Mouse (Mus musculus) 416B (cell line): Measurements from ENCODE around the gene Ophn1.

Experiments
- DNase-seq: peaks from one replicate; pipeline ENCODE4 v3.0.0; 2011; ENCODE audit warnings: low read depth

Ophn1 gene

DNA sequence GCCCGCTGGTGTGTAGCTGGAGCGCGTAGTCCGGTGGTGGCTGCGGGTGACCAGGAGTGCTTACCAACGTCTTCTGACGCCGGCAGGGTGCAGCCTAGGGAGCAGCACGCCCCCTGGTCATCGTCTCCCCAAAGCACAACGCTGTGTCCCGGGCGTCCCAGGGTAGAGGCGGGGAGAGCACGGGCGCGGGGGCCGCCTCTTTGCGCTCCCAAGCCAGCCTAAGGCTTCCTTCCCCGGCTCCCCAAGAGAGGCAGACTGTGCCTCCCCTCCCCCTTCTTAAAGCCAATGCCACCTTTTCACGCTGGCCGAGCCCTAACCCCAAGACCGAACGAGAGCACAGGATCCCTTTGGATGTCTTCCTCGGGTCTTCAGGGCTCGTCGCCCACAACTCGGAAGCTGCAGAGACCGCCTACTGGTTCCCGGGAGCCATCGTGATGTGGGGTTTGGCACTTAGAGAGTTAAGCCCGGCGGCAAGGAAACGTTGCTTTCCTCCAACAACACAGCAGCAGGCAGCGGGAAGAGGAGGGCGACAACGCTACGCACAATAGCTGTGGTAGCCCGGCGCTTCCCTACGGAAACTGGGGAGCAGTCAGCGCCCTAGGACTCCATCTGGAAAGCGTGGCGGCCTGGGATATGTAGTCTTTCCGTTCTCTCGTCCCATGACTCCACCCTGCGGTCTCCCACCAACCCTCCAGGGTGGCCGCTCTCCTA, at the start of gene Ophn1:
Gene Ophn1 (minus strand): TSS at position 620 of the 711 bp plus-strand sequence.
- DNase-seq, result no peak

GRCm38 (mm10) chrX:98937555-98938294, 46.9 kb upstream of the Ophn1 start:
- peak; percentile 91 for DNase-seq

GRCm38 (mm10) chrX:98936707-98937554, 46.1 kb upstream of the Ophn1 start:
- DNase-seq, result peak; percentile 82

DNA sequence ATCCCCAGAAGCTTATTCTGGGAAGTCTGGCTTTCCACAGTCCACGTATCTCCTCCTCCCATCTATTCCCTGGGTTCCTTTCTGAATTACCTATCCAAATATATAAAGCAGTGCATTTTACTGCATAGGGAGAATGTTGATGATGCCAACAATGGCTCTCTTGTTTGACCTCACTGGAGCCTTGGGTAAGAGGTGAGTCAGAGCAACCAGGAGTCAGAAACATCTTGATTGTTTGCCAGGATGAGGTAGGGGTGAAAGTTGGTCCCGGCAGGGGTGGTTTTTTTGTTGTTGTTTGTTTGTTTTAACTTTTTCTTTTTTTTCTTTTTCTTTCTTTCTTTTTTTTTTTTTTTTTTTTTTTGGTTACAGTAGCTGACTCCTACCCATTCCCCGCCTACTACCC, 45.3 kb upstream of the Ophn1 start, which contains the start of gene Yipf6:
Gene Yipf6 (plus strand): TSS at position 216 of the 400 bp plus-strand sequence.
- peak; percentile 11 for DNase-seq

DNA sequence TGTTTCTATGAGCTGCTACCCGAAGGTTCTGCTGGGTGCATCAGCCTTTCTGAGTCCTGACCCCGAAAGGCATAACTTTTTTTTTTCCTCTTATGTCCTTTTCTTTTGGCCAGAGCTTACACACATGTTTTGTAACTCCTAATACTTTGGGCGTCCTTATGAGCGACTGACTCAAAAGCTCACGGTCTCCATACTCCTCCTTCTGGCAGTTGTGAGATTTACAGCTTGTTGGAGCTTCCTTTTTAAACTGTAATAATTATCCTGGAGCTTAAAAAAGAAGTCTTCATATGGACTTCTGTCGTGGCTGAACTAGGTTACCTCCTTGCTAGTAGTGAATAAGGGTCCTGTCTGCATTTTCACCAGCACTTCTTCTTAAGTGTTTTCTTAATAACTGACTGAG, 28.6 kb upstream of the Ophn1 start:
- peak; percentile 64 for DNase-seq

GRCm38 (mm10) chrX:98908910-98909309, 18.1 kb upstream of the Ophn1 start:
- no peak for DNase-seq

DNA sequence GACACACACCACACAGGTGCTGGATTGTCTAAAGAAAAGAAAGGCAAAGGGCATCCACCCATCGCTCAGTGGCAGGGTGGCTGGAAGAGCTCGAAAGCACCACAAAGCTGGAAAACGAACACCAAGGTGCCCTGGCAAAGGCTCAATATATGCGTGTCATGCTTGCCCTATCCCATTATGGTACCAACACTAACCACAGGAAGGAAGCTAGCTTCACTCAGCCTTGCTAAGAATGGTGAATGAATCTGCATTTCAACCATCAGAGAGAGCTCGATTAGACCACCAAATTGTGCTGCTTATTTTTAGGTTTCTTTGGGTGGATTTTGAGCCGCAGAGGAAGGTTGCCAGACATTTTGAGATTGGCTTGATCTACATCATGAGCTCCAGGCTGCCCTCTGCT, 13.4 kb upstream of the Ophn1 start:
- peak; percentile 69 for DNase-seq

GRCm38 (mm10) chrX:98898307-98898706, 7.5 kb upstream of the Ophn1 start:
- DNase-seq, result no peak

DNA sequence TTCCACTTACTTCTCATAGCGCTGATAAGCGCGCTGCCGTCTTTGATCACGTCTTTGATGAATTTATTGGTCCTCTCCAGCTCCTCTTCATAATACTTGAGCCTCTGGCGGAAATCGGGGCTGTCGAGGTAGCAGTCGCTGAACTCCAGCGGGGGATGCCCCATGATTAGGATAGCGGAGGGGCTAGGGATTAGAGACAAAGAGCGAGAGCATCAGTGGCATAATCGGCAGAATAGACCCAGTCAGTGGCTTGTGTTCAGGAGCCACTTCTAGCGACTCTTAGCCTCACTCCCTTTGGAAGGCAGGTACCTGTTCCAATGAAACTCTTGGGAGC, 786 bp downstream of the Ophn1 start:
- no peak for DNase-seq

DNA sequence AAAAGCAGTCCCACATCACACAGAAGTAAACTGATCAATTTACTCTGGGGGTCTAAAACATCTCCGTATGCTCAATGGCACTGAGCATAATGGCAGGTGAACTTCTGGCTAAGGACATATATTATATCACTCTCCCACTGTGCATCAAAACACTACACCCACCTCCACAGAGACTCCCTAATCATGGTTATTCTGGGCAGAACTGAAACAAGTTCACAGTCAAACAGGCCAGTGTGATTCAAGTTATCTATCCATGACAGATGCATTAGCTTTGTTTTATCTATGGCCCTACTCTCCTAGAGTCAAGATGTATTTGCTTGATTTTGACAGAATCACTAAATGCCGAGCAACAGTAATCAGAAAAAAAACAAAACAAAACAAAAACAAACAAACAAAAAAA, 8.8 kb downstream of the Ophn1 start:
- no peak for DNase-seq

- peak; percentile 33 for DNase-seq
Observed at GRCm38 (mm10) chrX:98881085-98881484, 9.7 kb downstream of the Ophn1 start.

- no peak for DNase-seq
Observed at GRCm38 (mm10) chrX:98880314-98880713, 10.5 kb downstream of the Ophn1 start.

GRCm38 (mm10) chrX:98875144-98875543, 15.7 kb downstream of the Ophn1 start:
- DNase-seq, result no peak

- no peak for DNase-seq
Observed at GRCm38 (mm10) chrX:98874086-98874485, 16.7 kb downstream of the Ophn1 start.

GRCm38 (mm10) chrX:98872064-98872463, 18.8 kb downstream of the Ophn1 start:
- DNase-seq, result no peak

DNA sequence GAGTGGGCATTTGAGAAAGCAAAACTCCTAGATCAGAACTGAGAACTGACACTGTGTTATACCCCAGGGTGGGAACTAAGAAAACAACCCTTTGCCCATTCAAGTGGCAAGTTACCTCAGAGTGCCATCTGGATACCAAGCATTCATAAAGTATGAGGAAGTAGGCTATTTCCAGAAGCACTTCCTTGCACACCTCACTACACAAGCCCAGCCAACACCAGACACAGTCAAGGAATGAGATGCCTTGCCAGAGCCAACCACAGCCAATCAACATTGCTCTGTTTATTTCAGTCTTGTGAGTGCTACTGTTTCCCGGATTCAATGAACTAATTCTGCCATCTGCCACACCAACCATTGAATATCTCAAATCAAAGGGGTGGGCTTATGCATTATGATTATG, 20.3 kb downstream of the Ophn1 start:
- DNase-seq, result no peak

DNA sequence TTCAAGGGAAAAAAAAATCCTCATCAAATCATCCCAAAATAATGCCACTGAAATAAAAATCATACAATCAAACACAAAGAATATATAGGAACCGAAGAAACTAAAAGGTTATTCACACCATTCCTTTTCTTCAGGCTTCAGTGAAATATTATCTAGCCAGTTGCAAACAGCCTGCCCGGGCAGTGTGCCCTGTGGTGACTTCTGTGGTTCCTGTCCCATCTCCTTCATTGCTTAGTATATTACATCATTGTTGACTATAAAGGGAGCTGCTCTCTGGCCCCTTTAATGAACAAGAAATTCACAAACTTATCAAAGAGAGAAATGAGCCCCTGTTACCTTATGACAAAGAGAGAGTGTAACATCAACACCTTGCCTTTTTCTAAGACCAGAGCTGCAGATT, 21.1 kb downstream of the Ophn1 start:
- DNase-seq, result peak; percentile 28

GRCm38 (mm10) chrX:98869165-98869564, 21.7 kb downstream of the Ophn1 start:
- no peak for DNase-seq

DNA sequence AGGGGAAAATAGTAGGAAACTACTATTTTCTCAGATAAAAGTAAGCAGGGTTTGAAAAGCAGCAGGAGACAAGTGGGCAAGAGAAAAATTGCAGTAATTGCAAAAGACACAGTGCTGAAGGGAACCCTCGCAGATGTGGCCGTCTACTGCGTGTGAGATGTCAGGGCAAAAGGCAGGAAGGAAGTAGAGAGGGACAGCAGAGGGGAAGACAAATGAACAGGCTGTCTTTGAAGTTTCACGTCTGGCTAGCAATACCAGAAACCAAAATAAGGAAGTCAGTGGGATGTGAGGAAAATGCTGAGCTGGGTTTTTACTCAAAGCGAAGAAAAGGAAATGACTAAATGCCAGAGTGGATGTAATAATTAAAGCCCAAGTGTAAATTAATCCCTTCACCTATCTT, 30.7 kb downstream of the Ophn1 start:
- peak; percentile 48 for DNase-seq

- no peak for DNase-seq
Observed at GRCm38 (mm10) chrX:98856046-98856445, 34.8 kb downstream of the Ophn1 start.

- no peak for DNase-seq
Observed at GRCm38 (mm10) chrX:98850869-98851268, 40.0 kb downstream of the Ophn1 start.

DNA sequence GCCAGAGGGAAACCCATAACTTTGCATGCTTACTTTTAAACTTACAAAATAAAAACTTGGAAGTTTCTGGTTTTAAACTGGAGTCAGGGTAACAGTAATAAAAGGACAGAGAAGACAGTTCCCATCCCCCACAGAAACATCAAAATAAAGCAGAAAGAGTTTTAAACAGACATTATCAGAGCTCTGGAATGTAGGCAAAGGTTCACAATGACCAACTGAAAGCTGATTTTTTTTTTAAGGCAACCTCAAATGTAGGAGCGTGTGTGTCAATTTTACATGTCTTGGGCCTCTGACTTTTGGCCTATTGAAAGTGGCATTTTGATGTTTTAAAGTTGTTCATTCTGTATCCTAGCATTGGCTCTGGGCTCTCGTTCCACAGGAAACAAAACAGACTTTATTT, 49.2 kb downstream of the Ophn1 start:
- no peak for DNase-seq

GRCm38 (mm10) chrX:98835989-98836388, 54.8 kb downstream of the Ophn1 start:
- peak; percentile 1 for DNase-seq
